Mouse (Mus musculus): ENCODE results near the gene Ctf2. TPM values are rescaled to one million over a fixed set of nuclear protein-coding genes. Genes with fewer than 3 reads are reported as not detected.
A peak's percentile ranks its signal among the peaks of the same experiment; 100 is the strongest.

The Ctf2 gene
- polyA plus RNA-seq, 1 experiment from 2014 or later = 0.30 TPM

DNA sequence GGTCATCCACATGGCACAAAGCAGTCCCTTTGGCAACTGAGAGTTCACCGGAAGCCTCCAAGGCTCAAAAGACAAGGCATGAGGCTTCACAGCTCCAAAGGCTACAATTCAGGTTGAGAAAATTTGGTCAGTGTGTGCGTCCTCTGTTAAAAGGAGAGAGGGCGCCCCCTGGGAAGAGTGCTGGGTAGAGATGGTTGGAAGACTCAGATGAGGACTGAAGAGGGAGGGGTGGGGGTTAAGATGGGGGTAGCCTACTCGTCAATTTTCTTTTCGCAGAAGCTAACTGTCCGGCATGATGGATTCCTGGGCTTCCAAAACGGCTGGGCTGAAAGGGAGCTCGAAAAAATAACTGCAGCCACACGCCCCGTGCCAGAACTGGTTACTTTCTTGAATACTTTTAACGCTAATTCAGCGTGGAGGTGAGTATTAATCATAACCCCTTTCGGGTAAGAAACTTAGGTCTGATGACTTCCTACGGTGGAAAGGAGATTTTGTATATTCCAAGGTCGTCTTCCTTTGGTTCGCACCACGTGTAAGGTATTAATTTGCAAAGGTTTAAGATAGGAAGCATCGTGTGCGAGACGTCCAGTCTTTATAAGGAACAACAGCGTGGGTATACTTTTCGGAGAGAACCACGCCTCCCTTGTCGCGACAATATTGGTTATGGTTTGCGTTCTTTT, 12.5 kb upstream of the Ctf2 start, which contains the start of gene Fbxl19:
Fbxl19 (plus strand) TSS at position 178 of the 680 bp plus-strand sequence.
- Histone ChIP-seq H3K4me2 (ENCODE audit: low read length) (peak within 1 kb of the TSS; percentile 89), H3K9me3 (ENCODE audit: control insufficient read depth, low read length) (no peaks in the 10 kb centered on the region), H3K4me1 (replicated peaks; ENCODE audit: control insufficient read depth, insufficient read depth, low read length) (peaks cover 12% of the 10 kb centered on the region), H3K9ac (ENCODE audit: low read length) (peak within 1 kb of the TSS; percentile 82), H3K4me3 (ENCODE audit: low read depth, low read length) (peak within 1 kb of the TSS; percentile 71), H3K27me3 (replicated peaks; ENCODE audit: control insufficient read depth, insufficient read depth, low read length) (no peaks in the 10 kb centered on the region), H3K36me3 (ENCODE audit: control insufficient read depth, insufficient read depth, low read length) (peaks cover 14% of the 10 kb centered on the region), H3K27ac (ENCODE audit: low read depth) (peak within 1 kb of the TSS; percentile 83)
- DNase-seq (ENCODE audit: low spot score) (peak; percentile 89), ATAC-seq (replicated peaks; ENCODE audit: low FRiP score, low TSS enrichment, low read depth) (no peak)
- under 1% methylated on average over 26 of the region's 26 CpGs for WGBS

DNA sequence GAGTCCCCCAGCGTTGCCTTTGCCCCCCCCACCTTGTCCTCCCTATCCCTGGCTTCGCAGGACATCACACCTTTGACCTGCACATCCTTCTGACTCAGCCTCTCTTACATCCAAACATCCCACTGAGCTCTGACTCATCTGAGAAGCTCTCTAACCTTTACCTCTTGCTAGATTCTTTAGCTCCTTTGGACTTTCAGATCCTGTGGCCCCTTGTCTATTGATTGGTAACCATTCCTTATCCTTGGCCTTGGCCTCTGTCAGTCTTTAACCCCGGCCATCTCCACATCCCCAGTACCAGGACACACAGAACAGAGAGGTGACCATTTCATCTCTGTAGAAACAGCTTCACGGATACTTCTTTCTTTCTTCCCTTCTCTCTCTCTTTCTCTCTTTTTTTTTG, 1.8 kb downstream of the Ctf2 start:
- DNase-seq (ENCODE audit: low spot score) (no peak), ATAC-seq (replicated peaks; ENCODE audit: low FRiP score, low TSS enrichment, low read depth) (no peak)
- no peaks in the 10 kb centered on the region for H3K9me3 ChIP-seq (ENCODE audit: control insufficient read depth, low read length)
- no peak overlapping the region for H3K27ac ChIP-seq (ENCODE audit: low read depth)
- WGBS = 73% methylated on average over 4 of the region's 4 CpGs
- H3K36me3 ChIP-seq (ENCODE audit: control insufficient read depth, insufficient read depth, low read length) = no peaks in the 10 kb centered on the region
- no peak overlapping the region for H3K4me3 ChIP-seq (ENCODE audit: low read depth, low read length)
- H3K27me3 ChIP-seq (replicated peaks; ENCODE audit: control insufficient read depth, insufficient read depth, low read length) = no peaks in the 10 kb centered on the region
- H3K4me1 ChIP-seq (replicated peaks; ENCODE audit: control insufficient read depth, insufficient read depth, low read length) = no peaks in the 10 kb centered on the region
- H3K9ac ChIP-seq (ENCODE audit: low read length) = no peak overlapping the region
- no peak overlapping the region for H3K4me2 ChIP-seq (ENCODE audit: low read length)

DNA sequence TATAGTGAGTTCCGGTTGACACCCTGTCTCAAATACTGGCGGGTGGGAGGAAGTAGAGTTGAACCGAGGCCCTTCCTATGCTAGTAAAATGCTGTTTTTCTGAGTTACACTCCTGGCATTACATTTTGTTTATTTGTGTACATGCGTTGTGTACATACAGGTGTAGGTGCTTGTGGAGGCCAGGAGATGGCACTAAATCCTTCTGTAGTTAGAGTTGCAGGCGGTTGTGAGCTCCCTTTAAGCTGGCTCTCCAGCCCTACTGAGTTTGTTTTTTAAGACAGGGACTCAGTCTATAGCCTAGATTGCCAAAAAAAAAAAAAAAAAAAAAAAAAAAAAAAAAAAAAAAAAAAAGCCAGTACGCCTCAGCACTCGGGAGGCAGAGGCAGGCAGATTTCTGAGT, 4.1 kb downstream of the Ctf2 start:
- Histone ChIP-seq H3K36me3 (ENCODE audit: control insufficient read depth, insufficient read depth, low read length) (no peaks in the 10 kb centered on the region), H3K9me3 (ENCODE audit: control insufficient read depth, low read length) (no peaks in the 10 kb centered on the region), H3K9ac (ENCODE audit: low read length) (no peak overlapping the region), H3K4me1 (replicated peaks; ENCODE audit: control insufficient read depth, insufficient read depth, low read length) (no peaks in the 10 kb centered on the region), H3K4me2 (ENCODE audit: low read length) (no peak overlapping the region), H3K27ac (ENCODE audit: low read depth) (no peak overlapping the region), H3K27me3 (replicated peaks; ENCODE audit: control insufficient read depth, insufficient read depth, low read length) (no peaks in the 10 kb centered on the region), H3K4me3 (ENCODE audit: low read depth, low read length) (no peak overlapping the region)
- whole genome bisulfite sequencing = 83% methylated on average over 7 of the region's 7 CpGs
- DNase-seq (ENCODE audit: low spot score) = no peak
- ATAC-seq (replicated peaks; ENCODE audit: low FRiP score, low TSS enrichment, low read depth) = no peak

DNA sequence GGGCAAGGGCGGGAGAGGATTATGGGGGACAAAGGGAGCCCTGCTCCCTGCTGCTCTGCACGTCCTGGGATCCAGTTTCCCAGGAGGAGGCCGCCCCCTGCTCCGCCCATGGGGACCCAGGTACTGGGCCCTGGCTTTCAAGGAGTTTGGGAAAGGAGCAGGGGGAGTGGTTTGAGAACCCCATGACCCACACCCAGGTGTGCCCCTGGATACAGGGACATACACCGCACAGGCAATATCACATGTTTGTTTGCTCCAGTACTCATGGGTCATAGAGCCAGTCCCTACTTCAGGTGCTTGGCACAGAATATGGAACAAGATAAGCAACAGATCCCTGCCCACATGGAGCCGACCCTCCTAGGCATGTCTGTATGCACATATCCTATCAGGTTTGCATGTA, 6.0 kb downstream of the Ctf2 start:
- ATAC-seq (replicated peaks; ENCODE audit: low FRiP score, low TSS enrichment, low read depth) (no peak), DNase-seq (ENCODE audit: low spot score) (no peak)
- H3K4me1 ChIP-seq (replicated peaks; ENCODE audit: control insufficient read depth, insufficient read depth, low read length) = no peaks in the 10 kb centered on the region
- no peak overlapping the region for H3K4me2 ChIP-seq (ENCODE audit: low read length)
- H3K9ac ChIP-seq (ENCODE audit: low read length) = 0 out of 2 replicates have a peak overlapping the region, but pooled peaks have one; percentile 3
- no peak overlapping the region for H3K27ac ChIP-seq (ENCODE audit: low read depth)
- H3K27me3 ChIP-seq (replicated peaks; ENCODE audit: control insufficient read depth, insufficient read depth, low read length) = no peaks in the 10 kb centered on the region
- no peaks in the 10 kb centered on the region for H3K9me3 ChIP-seq (ENCODE audit: control insufficient read depth, low read length)
- 63% methylated on average over 6 of the region's 6 CpGs for WGBS
- no peak overlapping the region for H3K4me3 ChIP-seq (ENCODE audit: low read depth, low read length)
- H3K36me3 ChIP-seq (ENCODE audit: control insufficient read depth, insufficient read depth, low read length) = no peaks in the 10 kb centered on the region

DNA sequence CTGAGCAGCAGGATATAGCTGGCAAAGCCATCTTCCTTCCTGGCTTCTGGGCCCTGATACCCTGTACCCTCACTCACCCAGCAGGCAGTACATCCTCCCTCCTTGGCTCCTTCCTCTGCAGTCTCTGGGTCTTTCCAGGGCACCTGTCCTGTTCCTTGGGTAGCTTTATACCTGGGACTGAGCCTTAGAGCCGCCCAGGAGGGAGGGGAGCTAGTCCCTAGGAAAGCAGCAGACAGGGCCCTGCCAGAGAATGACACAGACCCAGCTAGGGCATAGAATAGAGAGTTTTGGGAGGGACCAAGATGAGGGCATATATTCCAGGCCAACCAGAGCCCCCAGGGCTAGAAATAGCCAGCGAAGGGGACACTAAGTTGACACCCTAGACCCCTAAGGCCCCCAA, 6.5 kb downstream of the Ctf2 start:
- WGBS = 45% methylated on average over 2 of the region's 2 CpGs
- Histone ChIP-seq H3K4me2 (ENCODE audit: low read length) (no peak overlapping the region), H3K36me3 (ENCODE audit: control insufficient read depth, insufficient read depth, low read length) (no peaks in the 10 kb centered on the region), H3K4me3 (ENCODE audit: low read depth, low read length) (no peak overlapping the region), H3K27me3 (replicated peaks; ENCODE audit: control insufficient read depth, insufficient read depth, low read length) (no peaks in the 10 kb centered on the region), H3K9ac (ENCODE audit: low read length) (no peak overlapping the region), H3K9me3 (ENCODE audit: control insufficient read depth, low read length) (no peaks in the 10 kb centered on the region), H3K4me1 (replicated peaks; ENCODE audit: control insufficient read depth, insufficient read depth, low read length) (no peaks in the 10 kb centered on the region), H3K27ac (ENCODE audit: low read depth) (no peak overlapping the region)
- no peak for DNase-seq (ENCODE audit: low spot score)
- no peak for ATAC-seq (replicated peaks; ENCODE audit: low FRiP score, low TSS enrichment, low read depth)

DNA sequence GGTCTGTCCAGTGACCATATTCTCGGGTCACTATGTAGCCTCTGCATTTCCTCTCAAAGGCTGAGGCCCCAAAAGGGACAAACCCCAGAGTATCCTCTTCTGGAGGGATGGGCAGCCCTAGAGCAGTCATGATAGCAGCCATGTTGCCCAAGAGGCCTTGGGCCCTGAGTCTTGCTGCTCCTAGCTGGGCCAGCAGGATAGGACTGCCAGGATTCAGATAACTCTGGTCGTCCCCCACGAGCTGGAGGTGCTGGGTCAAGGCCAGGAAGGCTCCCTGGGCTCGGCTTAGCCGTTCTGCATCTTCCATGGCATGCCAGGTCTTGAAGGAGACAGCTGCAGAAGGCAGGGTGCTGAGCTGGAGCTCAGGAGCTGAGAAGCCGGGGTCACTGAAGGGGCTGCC, 12.7 kb downstream of the Ctf2 start:
- Histone ChIP-seq H3K36me3 (ENCODE audit: control insufficient read depth, insufficient read depth, low read length) (0 out of 2 replicates have a peak, but pooled peaks cover 7% of the 10 kb centered on the region), H3K9me3 (ENCODE audit: control insufficient read depth, low read length) (no peaks in the 10 kb centered on the region), H3K27me3 (replicated peaks; ENCODE audit: control insufficient read depth, insufficient read depth, low read length) (no peaks in the 10 kb centered on the region), H3K4me1 (replicated peaks; ENCODE audit: control insufficient read depth, insufficient read depth, low read length) (no peaks in the 10 kb centered on the region; the same call in 1 of the 2 replicates), H3K27ac (ENCODE audit: low read depth) (no peak overlapping the region), H3K4me2 (ENCODE audit: low read length) (no peak overlapping the region), H3K9ac (ENCODE audit: low read length) (no peak overlapping the region), H3K4me3 (ENCODE audit: low read depth, low read length) (no peak overlapping the region)
- WGBS = 88% methylated on average over 6 of the region's 6 CpGs
- ATAC-seq (replicated peaks; ENCODE audit: low FRiP score, low TSS enrichment, low read depth) (no peak), DNase-seq (ENCODE audit: low spot score) (no peak)

DNA sequence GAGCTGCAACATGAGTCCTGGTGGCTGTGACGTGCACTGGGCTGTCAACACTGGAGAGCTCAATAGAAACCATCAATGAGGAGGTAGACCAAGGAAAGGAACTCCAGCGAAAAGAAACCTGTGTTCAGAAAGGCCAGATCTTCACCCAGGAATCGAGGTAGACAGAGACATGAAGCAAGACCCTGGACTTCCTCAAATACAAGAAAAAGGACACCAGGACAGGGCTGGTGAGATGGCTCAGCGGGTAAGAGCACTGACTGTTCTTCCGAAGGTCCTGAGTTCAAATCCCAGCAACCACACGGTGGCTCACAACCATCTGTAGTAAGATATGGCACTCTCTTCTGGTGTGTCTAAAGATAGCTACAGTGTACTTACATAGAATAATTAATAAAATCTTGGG, 13.6 kb downstream of the Ctf2 start:
- DNase-seq (ENCODE audit: low spot score) (no peak), ATAC-seq (replicated peaks; ENCODE audit: low FRiP score, low TSS enrichment, low read depth) (no peak)
- Histone ChIP-seq H3K4me2 (ENCODE audit: low read length) (no peak overlapping the region), H3K27me3 (replicated peaks; ENCODE audit: control insufficient read depth, insufficient read depth, low read length) (no peaks in the 10 kb centered on the region), H3K36me3 (ENCODE audit: control insufficient read depth, insufficient read depth, low read length) (0 out of 2 replicates have a peak, but pooled peaks cover 7% of the 10 kb centered on the region), H3K9ac (ENCODE audit: low read length) (no peak overlapping the region), H3K9me3 (ENCODE audit: control insufficient read depth, low read length) (no peaks in the 10 kb centered on the region), H3K4me1 (replicated peaks; ENCODE audit: control insufficient read depth, insufficient read depth, low read length) (peaks cover 6% of the 10 kb centered on the region), H3K4me3 (ENCODE audit: low read depth, low read length) (no peak overlapping the region), H3K27ac (ENCODE audit: low read depth) (no peak overlapping the region)
- 90% methylated on average over 6 of the region's 6 CpGs for WGBS

DNA sequence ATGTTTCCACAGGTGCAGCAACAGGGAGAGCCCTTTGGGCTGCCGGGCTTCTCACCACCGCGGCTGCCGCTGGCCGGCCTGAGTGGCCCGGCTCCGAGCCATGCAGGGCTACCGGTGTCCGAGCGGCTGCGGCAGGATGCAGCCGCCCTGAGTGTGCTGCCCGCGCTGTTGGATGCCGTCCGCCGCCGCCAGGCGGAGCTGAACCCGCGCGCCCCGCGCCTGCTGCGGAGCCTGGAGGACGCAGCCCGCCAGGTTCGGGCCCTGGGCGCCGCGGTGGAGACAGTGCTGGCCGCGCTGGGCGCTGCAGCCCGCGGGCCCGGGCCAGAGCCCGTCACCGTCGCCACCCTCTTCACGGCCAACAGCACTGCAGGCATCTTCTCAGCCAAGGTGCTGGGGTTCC, 15.0 kb downstream of the Ctf2 start:
- peak overlapping the region; percentile 36 for H3K9ac ChIP-seq (ENCODE audit: low read length)
- 4% methylated on average over 41 of the region's 41 CpGs for WGBS
- H3K4me1 ChIP-seq (replicated peaks; ENCODE audit: control insufficient read depth, insufficient read depth, low read length) = peaks cover 11% of the 10 kb centered on the region
- H3K4me2 ChIP-seq (ENCODE audit: low read length) = peak overlapping the region; percentile 58
- H3K27ac ChIP-seq (ENCODE audit: low read depth) = no peak overlapping the region
- peak; percentile 80 for DNase-seq (ENCODE audit: low spot score)
- peak overlapping the region; percentile 17; the same call in 1 of the 2 replicates for H3K4me3 ChIP-seq (ENCODE audit: low read depth, low read length)
- H3K36me3 ChIP-seq (ENCODE audit: control insufficient read depth, insufficient read depth, low read length) = 0 out of 2 replicates have a peak, but pooled peaks cover 7% of the 10 kb centered on the region
- H3K9me3 ChIP-seq (ENCODE audit: control insufficient read depth, low read length) = no peaks in the 10 kb centered on the region
- ATAC-seq (replicated peaks; ENCODE audit: low FRiP score, low TSS enrichment, low read depth) = peak; percentile 40
- no peaks in the 10 kb centered on the region for H3K27me3 ChIP-seq (replicated peaks; ENCODE audit: control insufficient read depth, insufficient read depth, low read length)

DNA sequence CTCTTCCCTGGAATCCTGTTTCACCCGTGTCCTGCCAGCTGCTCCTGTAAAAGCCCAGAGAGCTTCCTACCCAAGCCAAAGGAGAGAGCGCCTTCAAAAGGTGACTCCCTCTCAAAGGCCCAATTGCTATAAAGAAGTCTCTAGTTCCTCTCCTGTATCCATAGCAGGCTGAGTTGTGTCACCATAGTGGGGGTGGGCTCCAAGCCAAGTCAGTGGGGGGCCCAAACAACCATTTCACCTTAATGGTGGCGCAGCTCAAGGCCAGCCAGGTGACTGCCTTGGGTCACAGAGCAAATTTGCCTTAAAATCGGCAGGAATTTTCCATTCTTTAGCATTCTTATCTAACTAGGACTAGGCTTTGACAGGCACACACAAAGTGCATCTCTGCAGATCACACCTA, 17.1 kb downstream of the Ctf2 start:
- 78% methylated on average over 4 of the region's 4 CpGs for WGBS
- no peaks in the 10 kb centered on the region for H3K9me3 ChIP-seq (ENCODE audit: control insufficient read depth, low read length)
- peaks cover 16% of the 10 kb centered on the region for H3K4me1 ChIP-seq (replicated peaks; ENCODE audit: control insufficient read depth, insufficient read depth, low read length)
- no peak overlapping the region for H3K27ac ChIP-seq (ENCODE audit: low read depth)
- no peak for ATAC-seq (replicated peaks; ENCODE audit: low FRiP score, low TSS enrichment, low read depth)
- no peak overlapping the region for H3K4me3 ChIP-seq (ENCODE audit: low read depth, low read length)
- H3K4me2 ChIP-seq (ENCODE audit: low read length) = no peak overlapping the region
- H3K36me3 ChIP-seq (ENCODE audit: control insufficient read depth, insufficient read depth, low read length) = 0 out of 2 replicates have a peak, but pooled peaks cover 7% of the 10 kb centered on the region
- no peak overlapping the region for H3K9ac ChIP-seq (ENCODE audit: low read length)
- no peaks in the 10 kb centered on the region for H3K27me3 ChIP-seq (replicated peaks; ENCODE audit: control insufficient read depth, insufficient read depth, low read length)
- no peak for DNase-seq (ENCODE audit: low spot score)
